Mouse (Mus musculus) liver, embryonic 14.5 days (tissue): Measurements from ENCODE around the gene Gpc6.

Source experiments
- CTCF ChIP-seq: IDR thresholded peaks from 2 replicates; pipeline ENCODE4 v1.5.1; 2016; ENCODE audit warnings: antibody characterized with exemption, low read depth, control low read depth
- EP300 ChIP-seq: IDR thresholded peaks from 2 replicates; pipeline ENCODE4 v1.6.1; 2016; ENCODE audit warnings: antibody characterized with exemption, low read depth

DNA sequence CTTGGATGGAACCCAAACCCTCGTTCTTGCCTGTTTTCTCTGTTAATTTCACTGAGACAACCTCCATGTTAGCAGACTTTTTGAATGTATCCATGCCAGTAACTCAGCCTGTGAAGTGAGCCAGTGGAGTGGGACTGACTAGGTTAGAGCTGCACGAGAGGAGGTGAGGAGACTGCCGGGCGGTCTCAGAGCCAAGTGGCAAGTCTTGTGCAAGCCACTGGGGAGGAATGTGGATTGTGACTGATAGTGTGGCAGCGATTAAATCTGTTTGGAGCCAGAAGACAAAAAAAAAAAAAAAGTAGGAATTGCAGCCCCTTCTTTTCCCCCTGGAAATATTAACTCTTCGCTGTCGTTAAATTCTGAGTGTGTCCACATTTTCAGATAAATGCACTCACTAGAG lies 831.4 kb downstream of the Gpc6 start:
- TF ChIP-seq CTCF (no peak), EP300 (no peak)
